Mouse (Mus musculus) erythroblast, embryonic 14.5 days (primary cell): Measurements from ENCODE around the gene Mep1a.
"Not testable (repeated sequence)": the region's sequence is repeated elsewhere in the genome, so short reads cannot be mapped to it uniquely, and the experiment has no call there.

Experiments
- GATA1 ChIP-seq: IDR thresholded peaks from 2 replicates; pipeline ENCODE4 v1.6.1; 2012; ENCODE audit warnings: low read length, inconsistent platforms, mixed read lengths
- TAL1 ChIP-seq: IDR thresholded peaks from 3 replicates; pipeline ENCODE4 v1.6.1; 2012; ENCODE audit warnings: low read length, inconsistent platforms, mixed read lengths

DNA sequence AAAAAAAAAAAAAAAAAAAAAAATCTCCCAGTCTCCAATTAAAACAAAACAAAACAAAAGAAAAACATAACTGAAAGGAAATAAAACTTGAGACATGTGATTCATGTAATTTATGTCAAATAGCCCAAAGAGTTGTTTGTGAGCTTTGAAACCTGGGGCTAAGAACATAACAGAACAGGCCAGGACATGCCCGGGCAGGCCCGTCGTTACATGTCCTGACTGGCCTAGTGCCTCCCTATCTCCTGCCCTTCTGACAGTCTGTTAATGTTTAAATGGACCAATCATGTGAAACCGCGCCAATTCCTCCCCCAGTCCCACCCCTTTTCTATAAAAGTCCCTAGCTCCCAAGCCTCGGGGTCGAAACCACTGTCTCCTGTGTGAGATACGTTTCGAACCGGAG lies 12.2 kb downstream of the Mep1a start:
- not testable (repeated sequence) for TF ChIP-seq TAL1, GATA1
